Comparison of ENCODE assay signal across 28 mouse cellular contexts in genomic region chr5:3211284-3211683, GRCm38 (mm10).
DNase-seq lines count a peak whose midpoint lies in the region; ATAC-seq and TF ChIP-seq lines count a peak whose summit lies in the region.
"Had no signal": no experiment of that assay in that cellular context is flagged by ENCODE, and none has a peak within 500 bp of the region (broad histone marks: within the 10 kb centered on the region; RNA-seq: fewer than 3 reads in every experiment).

No protein-coding gene starts in this region.

- TF ChIP-seq RAD21 in MEL (IDR thresholded peaks at IDR 0.05; ENCODE audit: low read depth, low read length), result no peak

- no peak for TF ChIP-seq CTCF in heart, postnatal 0 days (IDR thresholded peaks at IDR 0.05; ENCODE audit: low read depth)
- TF ChIP-seq CTCF in MEL (IDR thresholded peaks at IDR 0.05 in 2 of 3, conservative IDR thresholded peaks at IDR 0.05 in 1 of 3; ENCODE audit: control insufficient read depth in 1 of 3, insufficient read depth in 1 of 3, low read depth in 2 of 3, low read length in 3 of 3, poor library complexity in 1 of 3, severe bottlenecking in 1 of 3), result no peak

- intact Hi-C loops in heart, postnatal 25 days (cut with DNase I), result no loop called here

- no peaks in the 10 kb centered on the region for H3K27me3 ChIP-seq in heart, postnatal 0 days (ENCODE audit: control insufficient read depth, insufficient read depth, low read length)
- no peaks in the 10 kb centered on the region for H3K27me3 ChIP-seq in MEL (ENCODE audit: control insufficient read depth in 1 of 2, insufficient read depth in 2 of 2, low read length in 2 of 2)
- H3K27me3 ChIP-seq: CH12.LX; embryonic facial prominence, embryonic 13.5 days; embryonic facial prominence, embryonic 15.5 days; forebrain, embryonic 12.5 days; Patski had no signal

- H3K4me2 ChIP-seq in heart, postnatal 0 days (ENCODE audit: low read depth, low read length), result no peak overlapping the region
- H3K4me2 ChIP-seq: embryonic facial prominence, embryonic 13.5 days; embryonic facial prominence, embryonic 15.5 days; forebrain, embryonic 12.5 days had no signal

- no peak for ATAC-seq in heart, postnatal 0 days (ENCODE audit: insufficient read depth, low read depth)
- 0 out of 2 replicates have a peak, but pooled peaks have one; percentile 31 for ATAC-seq in megakaryocyte progenitor cell, adult 5-6 weeks (replicated peaks; ENCODE audit: poor library complexity)
- ATAC-seq: activated CD4-positive, CD25-positive, alpha-beta regulatory T cell, adult 4 months; CD4-positive, CD25-positive, alpha-beta regulatory T cell, adult 4 months; forebrain, embryonic 14.5 days; forebrain, embryonic 16.5 days; Patski had no signal

- no peak overlapping the region for H3K9ac ChIP-seq in heart, postnatal 0 days (replicated peaks; ENCODE audit: low read depth, low read length)
- H3K9ac ChIP-seq in MEL (ENCODE audit: control insufficient read depth, low read depth, low read length, poor library complexity, severe bottlenecking), result no peak overlapping the region
- H3K9ac ChIP-seq: embryonic facial prominence, embryonic 13.5 days; embryonic facial prominence, embryonic 15.5 days; forebrain, embryonic 12.5 days had no signal

- TF ChIP-seq EP300 in heart, postnatal 0 days (IDR thresholded peaks at IDR 0.05; ENCODE audit: low read depth), result no peak
- no peak for TF ChIP-seq EP300 in MEL (IDR thresholded peaks at IDR 0.05; ENCODE audit: low read depth in 1 of 2, low read length in 2 of 2)

- no peaks in the 10 kb centered on the region for H3K9me3 ChIP-seq in heart, postnatal 0 days (replicated peaks; ENCODE audit: control insufficient read depth, low read length)
- no peaks in the 10 kb centered on the region for H3K9me3 ChIP-seq in MEL (replicated peaks; ENCODE audit: insufficient read depth, low read length)
- H3K9me3 ChIP-seq: embryonic facial prominence, embryonic 13.5 days; embryonic facial prominence, embryonic 15.5 days; forebrain, embryonic 10.5 days; forebrain, embryonic 12.5 days; G1E had no signal

- TF ChIP-seq POLR2A in MEL (IDR thresholded peaks at IDR 0.05; ENCODE audit: control insufficient read depth in 1 of 2, insufficient read depth in 1 of 2, low read depth in 1 of 2, low read length in 2 of 2, poor library complexity in 1 of 2), result no peak

- no peaks in the 10 kb centered on the region for H3K79me2 ChIP-seq in MEL (ENCODE audit: control insufficient read depth, insufficient read depth, low read length, poor library complexity)

- peak; percentile 8 for DNase-seq in heart, postnatal 0 days (ENCODE audit: low spot score)
- no peak for DNase-seq in heart, postnatal 25 days (ENCODE audit: low spot score)
- peak; percentile 68 for DNase-seq in MEL (ENCODE audit: low read depth, low spot score)
- DNase-seq in kidney, postnatal 4 days, result no peak
- no peak for DNase-seq in adrenal gland, postnatal 14 days
- DNase-seq: adrenal gland, adult 8-10 months; adrenal gland, postnatal 25 days; B cell, adult 2 months; cerebellum, adult 11 months; cerebellum, adult 18-20 months; cerebellum, adult 8-10 months; cerebellum, adult 9-11 months; cerebellum, postnatal 14 days; cerebellum, postnatal 36 days; embryo, embryonic 11 days had no signal

- WGBS in heart, postnatal 0 days, result 67% methylated on average over 3 of the region's 3 CpGs

- H3K4me3 ChIP-seq in heart, postnatal 0 days (ENCODE audit: low read depth, low read length), result no peak overlapping the region
- no peak overlapping the region for H3K4me3 ChIP-seq in MEL (ENCODE audit: control insufficient read depth in 1 of 2, insufficient read depth in 1 of 2, low read depth in 2 of 2, low read length in 2 of 2)
- H3K4me3 ChIP-seq: embryonic facial prominence, embryonic 13.5 days; embryonic facial prominence, embryonic 15.5 days; erythroblast, embryonic 14.5 days; forebrain, embryonic 10.5 days; forebrain, embryonic 12.5 days had no signal

- no peaks in the 10 kb centered on the region for H3K36me3 ChIP-seq in heart, postnatal 0 days (replicated peaks; ENCODE audit: control insufficient read depth, insufficient read depth, low read length)
- peaks cover 0 to 3% of the 10 kb centered on the region in 2 experiments; a peak in 1 of 4 replicates for H3K36me3 ChIP-seq in MEL (ENCODE audit: control insufficient read depth in 1 of 2, insufficient read depth in 2 of 2, low read length in 2 of 2)
- H3K36me3 ChIP-seq: embryonic facial prominence, embryonic 13.5 days; embryonic facial prominence, embryonic 15.5 days; forebrain, embryonic 10.5 days; forebrain, embryonic 12.5 days; G1E had no signal

- no peak overlapping the region for H3K27ac ChIP-seq in heart, postnatal 0 days (ENCODE audit: low read depth)
- H3K27ac ChIP-seq in MEL (ENCODE audit: control insufficient read depth, low read depth, low read length), result no peak overlapping the region
- H3K27ac ChIP-seq: embryonic facial prominence, embryonic 13.5 days; embryonic facial prominence, embryonic 15.5 days; forebrain, embryonic 10.5 days; forebrain, embryonic 12.5 days had no signal

- no peaks in the 10 kb centered on the region for H3K4me1 ChIP-seq in heart, postnatal 0 days (ENCODE audit: control insufficient read depth, insufficient read depth)
- peaks cover 3% of the 10 kb centered on the region in 2 experiments for H3K4me1 ChIP-seq in MEL (ENCODE audit: control insufficient read depth in 1 of 2, insufficient read depth in 2 of 2, low read length in 2 of 2)
- H3K4me1 ChIP-seq: embryonic facial prominence, embryonic 13.5 days; embryonic facial prominence, embryonic 15.5 days; forebrain, embryonic 10.5 days; forebrain, embryonic 12.5 days had no signal

TF ChIP-seq in MEL, 35 proteins besides CTCF, POLR2A, EP300 and RAD21:
- peak; percentile 75 for TF ChIP-seq MEF2A (IDR thresholded peaks at IDR 0.05; ENCODE audit: extremely low read depth, insufficient replicate concordance, low read depth, low read length, poor library complexity, severe bottlenecking)
- TF ChIP-seq ETS1 (IDR thresholded peaks at IDR 0.05; ENCODE audit: low read depth, low read length), result 0 out of 2 replicates have a peak, but pooled peaks have one; percentile 16
- TF ChIP-seq TCF12 (IDR thresholded peaks at IDR 0.05; ENCODE audit: low read depth, low read length), result no peak

Comparison
In these comparisons a context has a peak if more than half of its experiments do, and no peak if none do; other contexts are left out.
1. DNase-seq: peak in heart, postnatal 0 days (single experiment) and MEL (single experiment); none in heart, postnatal 25 days (single experiment), kidney, postnatal 4 days (0 of 2) and adrenal gland, postnatal 14 days (single experiment).